In genomic region chr11:69915667-69916627, GRCm38 (mm10) we compare ENCODE assay signal across 10 mouse cellular contexts. TPM values are rescaled to one million over a fixed set of nuclear protein-coding genes. Genes with fewer than 3 reads are reported as not detected.
DNase-seq lines count a peak whose midpoint lies in the region; ATAC-seq lines count a peak whose summit lies in the region.
"Had no signal": no experiment of that assay in that cellular context is flagged by ENCODE, and none has a peak within 500 bp of the region (broad histone marks: within the 10 kb centered on the region; RNA-seq: fewer than 3 reads in every experiment).

No protein-coding gene starts in this region.

- no peak overlapping the region for H3K4me2 ChIP-seq in hindbrain, embryonic 16.5 days (ENCODE audit: low read length)
- H3K4me2 ChIP-seq in liver, embryonic 15.5 days: peak overlapping the region; percentile 90

- no peak for ATAC-seq in hindbrain, embryonic 16.5 days
- ATAC-seq in erythroid progenitor cell, adult 5-6 weeks (replicated peaks; ENCODE audit: low FRiP score, poor library complexity, severe bottlenecking): peak; percentile 62
- peak; percentile 62 for ATAC-seq in liver, embryonic 15.5 days (ENCODE audit: insufficient read depth)
- no peak for ATAC-seq in CD4-positive, CD25-positive, alpha-beta regulatory T cell, adult 4 months
- ATAC-seq: activated CD4-positive, CD25-positive, alpha-beta regulatory T cell, adult 4 months had no signal

- peaks cover 78% of the 10 kb centered on the region for H3K36me3 ChIP-seq in hindbrain, embryonic 10.5 days
- H3K36me3 ChIP-seq in hindbrain, embryonic 16.5 days (ENCODE audit: control insufficient read depth, insufficient read depth, low read length): peaks cover 47% of the 10 kb centered on the region
- H3K36me3 ChIP-seq in liver, embryonic 15.5 days (replicated peaks): peaks cover 74% of the 10 kb centered on the region

- H3K27ac ChIP-seq in hindbrain, embryonic 10.5 days: no peak overlapping the region; the same call in 1 of the 2 replicates
- H3K27ac ChIP-seq in hindbrain, embryonic 16.5 days (ENCODE audit: low read depth, low read length): no peak overlapping the region
- peak overlapping the region; percentile 97 for H3K27ac ChIP-seq in liver, embryonic 15.5 days (replicated peaks)

- peak overlapping the region; percentile 99 for H3K4me3 ChIP-seq in hindbrain, embryonic 10.5 days
- H3K4me3 ChIP-seq in hindbrain, embryonic 16.5 days (ENCODE audit: low read length): no peak overlapping the region
- H3K4me3 ChIP-seq in liver, embryonic 15.5 days (replicated peaks): peak overlapping the region; percentile 86

- peaks cover 62% of the 10 kb centered on the region for H3K4me1 ChIP-seq in hindbrain, embryonic 10.5 days (replicated peaks)
- H3K4me1 ChIP-seq in hindbrain, embryonic 16.5 days (ENCODE audit: control insufficient read depth, insufficient read depth, low read depth, low read length): peaks cover 36% of the 10 kb centered on the region
- H3K4me1 ChIP-seq in liver, embryonic 15.5 days (replicated peaks): peaks cover 64% of the 10 kb centered on the region

- no peaks in the 10 kb centered on the region for H3K9me3 ChIP-seq in hindbrain, embryonic 10.5 days
- no peaks in the 10 kb centered on the region for H3K9me3 ChIP-seq in hindbrain, embryonic 16.5 days (ENCODE audit: control insufficient read depth, low read length)
- no peaks in the 10 kb centered on the region for H3K9me3 ChIP-seq in liver, embryonic 15.5 days (replicated peaks)

- H3K27me3 ChIP-seq in hindbrain, embryonic 10.5 days (ENCODE audit: insufficient read depth, poor library complexity, severe bottlenecking): no peaks in the 10 kb centered on the region
- no peaks in the 10 kb centered on the region for H3K27me3 ChIP-seq in hindbrain, embryonic 16.5 days (replicated peaks; ENCODE audit: control insufficient read depth, insufficient read depth, low read length)
- H3K27me3 ChIP-seq in liver, embryonic 15.5 days: no peaks in the 10 kb centered on the region

- H3K9ac ChIP-seq in hindbrain, embryonic 16.5 days (ENCODE audit: low read depth, low read length): no peak overlapping the region
- peak overlapping the region; percentile 90 for H3K9ac ChIP-seq in liver, embryonic 15.5 days

- 63% methylated on average over 5 of the region's 5 CpGs for WGBS in hindbrain, embryonic 10.5 days
- WGBS in hindbrain, embryonic 16.5 days: 77% methylated on average over 5 of the region's 5 CpGs
- WGBS in liver, embryonic 15.5 days (ENCODE audit: insufficient replicate concordance): 17% methylated on average over 5 of the region's 5 CpGs

- DNase-seq in hindbrain, embryonic 10.5 days (ENCODE audit: low spot score): no peak
- DNase-seq in MEL-GATA-1-ER (ENCODE audit: extremely low read depth, low read depth) (peak; percentile 77), adipocyte (ENCODE audit: low spot score) (no peak)
- DNase-seq in gastrocnemius, postnatal 10 days: no peak
- DNase-seq: gastrocnemius, postnatal 36 days had no signal

RNA-seq across cellular contexts. Expression of gene Gps2, which starts 2.3 kb away (rescaled TPM):
- 96.8 and 105 TPM in 2 replicates for polyA plus RNA-seq in hindbrain, embryonic 10.5 days (2016; fragmentation: Nextera tagmentation; extraction: Ambion mirVana)
- polyA plus RNA-seq in hindbrain, embryonic 16.5 days (2015; fragmentation: Nextera tagmentation; extraction: Ambion mirVana): 55.2 and 65.7 TPM in 2 replicates
- 268 and 359 TPM in 2 replicates for total RNA-seq in erythroid progenitor cell, adult 5-6 weeks (2015; ENCODE audit: low replicate concordance)
- total RNA-seq in erythroid progenitor cell, adult 5-6 weeks (2017; ENCODE audit: low replicate concordance): 130 and 161 TPM in 2 replicates
- 90.6 and 98.4 TPM in 2 replicates for polyA plus RNA-seq in liver, embryonic 15.5 days (2015; fragmentation: Nextera tagmentation; extraction: Ambion mirVana)
- 10 to 100 TPM; 29.0 to 31.3 TPM for total RNA-seq in gastrocnemius, postnatal 10 days (2021)
- 100 to 1,000 TPM; 120 to 134 TPM for polyA plus RNA-seq in CD4-positive, CD25-positive, alpha-beta regulatory T cell, adult 4 months (2017; shearing (Covaris generic))

RNA-seq across cellular contexts. Expression of gene Eif5a, which starts 5.8 kb away (rescaled TPM):
- polyA plus RNA-seq in hindbrain, embryonic 10.5 days (2016; fragmentation: Nextera tagmentation; extraction: Ambion mirVana): 2,350 and 2,667 TPM in 2 replicates
- polyA plus RNA-seq in hindbrain, embryonic 16.5 days (2015; fragmentation: Nextera tagmentation; extraction: Ambion mirVana): 1,120 and 1,123 TPM in 2 replicates
- 394 and 471 TPM in 2 replicates for total RNA-seq in erythroid progenitor cell, adult 5-6 weeks (2015; ENCODE audit: low replicate concordance)
- 246 and 254 TPM in 2 replicates for total RNA-seq in erythroid progenitor cell, adult 5-6 weeks (2017; ENCODE audit: low replicate concordance)
- polyA plus RNA-seq in liver, embryonic 15.5 days (2015; fragmentation: Nextera tagmentation; extraction: Ambion mirVana): 1,245 and 1,257 TPM in 2 replicates
- 100 to 1,000 TPM; 600 to 663 TPM for total RNA-seq in gastrocnemius, postnatal 10 days (2021)
- polyA plus RNA-seq in CD4-positive, CD25-positive, alpha-beta regulatory T cell, adult 4 months (2017; shearing (Covaris generic)): 1,000 to 10,000 TPM; 1,067 to 1,377 TPM

RNA-seq across cellular contexts. Expression of gene Neurl4, which starts 15.1 kb away (rescaled TPM):
- polyA plus RNA-seq in hindbrain, embryonic 10.5 days (2016; fragmentation: Nextera tagmentation; extraction: Ambion mirVana): 12.5 and 13.4 TPM in 2 replicates
- 17.8 and 19.0 TPM in 2 replicates for polyA plus RNA-seq in hindbrain, embryonic 16.5 days (2015; fragmentation: Nextera tagmentation; extraction: Ambion mirVana)
- total RNA-seq in erythroid progenitor cell, adult 5-6 weeks (2015; ENCODE audit: low replicate concordance): 8.6 and 8.8 TPM in 2 replicates
- 23.2 and 59.7 TPM in 2 replicates for total RNA-seq in erythroid progenitor cell, adult 5-6 weeks (2017; ENCODE audit: low replicate concordance)
- polyA plus RNA-seq in liver, embryonic 15.5 days (2015; fragmentation: Nextera tagmentation; extraction: Ambion mirVana): 2.7 and 3.1 TPM in 2 replicates
- 10 to 100 TPM; 31.2 to 31.8 TPM for total RNA-seq in gastrocnemius, postnatal 10 days (2021)
- polyA plus RNA-seq in CD4-positive, CD25-positive, alpha-beta regulatory T cell, adult 4 months (2017; shearing (Covaris generic)): 1 to 10 TPM; 8.3 to 9.1 TPM

RNA-seq across cellular contexts. Expression of gene 2810408A11Rik, which starts 15.2 kb away (rescaled TPM):
- 11.4 and 15.2 TPM in 2 replicates for polyA plus RNA-seq in hindbrain, embryonic 10.5 days (2016; fragmentation: Nextera tagmentation; extraction: Ambion mirVana)
- 5.5 and 6.3 TPM in 2 replicates for polyA plus RNA-seq in hindbrain, embryonic 16.5 days (2015; fragmentation: Nextera tagmentation; extraction: Ambion mirVana)
- total RNA-seq in erythroid progenitor cell, adult 5-6 weeks (2015; ENCODE audit: low replicate concordance): 2.5 TPM in 1 of 2 replicates, not detected in the other
- total RNA-seq in erythroid progenitor cell, adult 5-6 weeks (2017; ENCODE audit: low replicate concordance): 0.51 TPM in 1 of 2 replicates, not detected in the other
- polyA plus RNA-seq in liver, embryonic 15.5 days (2015; fragmentation: Nextera tagmentation; extraction: Ambion mirVana): 0.89 and 1.0 TPM in 2 replicates
- 1 to 10 TPM; 1.8 to 2.4 TPM for total RNA-seq in gastrocnemius, postnatal 10 days (2021)
- polyA plus RNA-seq in CD4-positive, CD25-positive, alpha-beta regulatory T cell, adult 4 months (2017; shearing (Covaris generic)): 1 to 10 TPM; 1.6 to 2.0 TPM

RNA-seq across cellular contexts. Expression of gene Ybx2, which starts 19.6 kb away (rescaled TPM):
- polyA plus RNA-seq in hindbrain, embryonic 10.5 days (2016; fragmentation: Nextera tagmentation; extraction: Ambion mirVana): 2.8 and 2.9 TPM in 2 replicates
- 5.7 and 6.2 TPM in 2 replicates for polyA plus RNA-seq in hindbrain, embryonic 16.5 days (2015; fragmentation: Nextera tagmentation; extraction: Ambion mirVana)
- not detected in 2 replicates for total RNA-seq in erythroid progenitor cell, adult 5-6 weeks (2015; ENCODE audit: low replicate concordance)
- total RNA-seq in erythroid progenitor cell, adult 5-6 weeks (2017; ENCODE audit: low replicate concordance): 3.9 TPM in 1 of 2 replicates, not detected in the other
- not detected in 2 replicates for polyA plus RNA-seq in liver, embryonic 15.5 days (2015; fragmentation: Nextera tagmentation; extraction: Ambion mirVana)
- 1 to 10 TPM; 2.7 to 4.1 TPM for total RNA-seq in gastrocnemius, postnatal 10 days (2021)
- not detected for polyA plus RNA-seq in CD4-positive, CD25-positive, alpha-beta regulatory T cell, adult 4 months (2017; shearing (Covaris generic))
- polyA plus RNA-seq: activated CD4-positive, CD25-positive, alpha-beta regulatory T cell, adult 4 months had no signal

Comparison
In these comparisons a context has a peak if more than half of its experiments do, and no peak if none do; other contexts are left out.
1. ATAC-seq: peak in erythroid progenitor cell, adult 5-6 weeks (single experiment) and liver, embryonic 15.5 days (single experiment); none in hindbrain, embryonic 16.5 days (single experiment) and CD4-positive, CD25-positive, alpha-beta regulatory T cell, adult 4 months (single experiment).